Mouse (Mus musculus): Measurements from ENCODE around the gene Hexim1.

Hexim1 gene

DNA sequence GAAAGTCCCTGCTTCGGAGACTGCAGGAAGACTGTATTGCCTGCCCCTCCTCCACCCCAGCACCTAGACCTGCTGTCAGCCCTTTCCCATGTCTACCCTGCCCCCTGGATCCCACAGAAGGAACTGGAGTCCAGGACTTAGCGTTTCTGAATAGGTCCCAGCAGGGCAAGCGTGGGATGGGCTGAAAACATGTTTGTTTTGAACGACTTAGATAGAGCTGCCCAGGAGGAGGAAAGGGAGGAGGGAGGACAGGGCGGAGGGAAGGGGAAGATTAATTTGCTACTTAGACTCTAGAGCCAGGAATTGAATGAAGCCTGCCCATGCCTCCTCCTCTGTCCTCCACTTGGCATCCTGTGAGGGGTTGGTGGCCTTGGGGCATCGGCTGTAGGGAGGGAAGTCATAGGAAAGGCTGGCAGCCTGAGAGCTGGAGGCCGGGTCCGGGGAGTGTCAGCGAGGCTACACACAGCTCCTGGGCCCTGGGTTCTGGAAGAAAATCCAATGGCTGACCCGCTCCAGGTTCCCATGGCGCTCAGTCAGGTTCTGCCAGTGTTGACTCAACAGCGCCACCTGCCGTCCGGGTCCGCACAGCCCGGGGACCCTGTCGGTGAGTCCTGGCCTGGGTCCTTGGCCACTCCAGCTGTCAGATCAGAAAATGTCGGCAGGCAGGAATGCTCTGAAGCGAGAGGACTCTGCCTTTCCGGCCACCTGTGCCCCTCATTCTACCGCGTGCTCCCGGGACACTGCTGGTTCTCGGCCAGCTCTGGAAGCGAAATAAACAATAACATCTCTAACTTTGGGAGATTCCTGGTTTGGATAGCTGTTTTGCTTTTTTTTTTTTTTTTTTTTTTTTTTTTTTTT lies 42.8 kb downstream of the Hexim1 start:
- peak; percentile 92 for DNase-seq (ENCODE audit: low read depth, low spot score)

DNA sequence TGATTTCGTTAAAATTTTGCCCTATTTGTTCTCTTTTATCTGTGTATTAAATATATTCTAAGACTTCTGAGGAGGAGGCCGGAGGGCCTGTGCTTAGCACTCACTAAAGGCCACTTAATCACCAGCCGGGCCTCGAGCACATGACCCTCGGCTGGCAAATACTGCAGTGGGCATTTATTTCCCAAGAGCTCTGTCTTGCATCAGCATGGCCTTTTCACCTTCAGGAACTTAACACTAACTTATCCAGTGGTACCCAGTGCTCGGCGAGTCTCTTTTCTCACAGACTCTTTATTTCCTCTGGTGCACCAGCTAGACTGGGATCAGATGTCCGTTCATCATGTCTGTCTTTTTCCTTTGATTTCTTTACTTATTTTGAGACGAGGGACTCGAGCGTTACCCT lies 44.7 kb downstream of the Hexim1 start:
- no peak for DNase-seq (ENCODE audit: low read depth, low spot score)

DNA sequence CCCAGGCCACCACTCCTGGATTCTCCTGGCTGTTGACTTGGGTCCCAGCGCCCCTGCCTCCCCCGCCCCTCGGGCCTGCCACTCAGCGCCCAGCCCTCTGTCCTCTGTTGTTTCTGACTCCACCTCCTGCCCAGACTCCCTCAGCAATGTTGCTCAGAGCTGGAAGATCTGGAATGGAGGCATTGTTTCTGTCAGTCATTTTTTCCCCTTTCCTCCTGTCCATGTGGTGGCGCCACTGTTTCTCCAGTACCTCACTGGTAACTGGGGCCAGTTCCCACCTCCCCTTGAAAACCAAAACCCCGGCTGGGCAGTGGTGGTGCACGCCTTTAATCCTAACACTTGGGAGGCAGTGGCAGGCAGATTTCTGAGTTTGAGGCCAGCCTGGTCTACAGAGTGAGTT lies 45.4 kb downstream of the Hexim1 start:
- no peak for DNase-seq (ENCODE audit: low read depth, low spot score)

DNA sequence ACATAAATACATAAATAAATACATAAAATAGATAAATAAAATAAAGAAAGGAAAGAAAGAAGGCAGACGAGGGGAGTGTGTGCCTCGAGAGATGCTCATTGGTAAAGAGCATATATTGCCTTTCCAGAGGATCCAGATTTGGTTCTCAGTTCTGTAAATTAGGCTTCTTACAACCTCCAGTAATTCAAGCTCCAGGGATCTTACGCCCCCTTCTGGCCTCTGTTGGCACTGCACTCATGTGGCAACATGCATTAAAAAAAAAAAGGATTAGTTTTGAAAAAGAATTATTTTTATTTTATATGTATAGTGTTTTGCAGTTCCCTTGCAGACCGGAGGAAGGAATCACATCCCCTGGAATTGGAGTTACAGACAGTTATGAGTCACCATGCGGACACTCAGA lies 46.1 kb downstream of the Hexim1 start:
- no peak for DNase-seq (ENCODE audit: low read depth, low spot score)

DNA sequence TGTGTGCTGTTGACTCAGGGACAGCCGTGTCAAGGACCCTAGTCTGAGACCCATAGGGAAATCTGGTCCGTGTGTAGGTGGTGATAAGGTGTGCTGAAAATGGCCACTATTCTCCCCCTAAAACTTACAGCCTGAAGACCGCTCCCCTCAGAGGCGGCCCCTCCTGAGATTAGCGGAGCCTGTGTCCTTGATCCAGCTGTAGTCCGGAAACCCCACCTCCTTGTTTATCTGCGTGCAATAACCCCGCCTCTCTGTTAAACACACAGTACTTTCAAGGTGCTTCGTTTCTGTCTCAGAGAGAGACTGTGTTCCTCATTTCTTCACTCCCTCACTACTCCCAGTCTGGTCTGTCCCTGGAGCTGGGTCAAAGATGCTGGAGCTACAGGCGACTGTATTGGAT lies 48.4 kb downstream of the Hexim1 start:
- no peak for DNase-seq (ENCODE audit: low read depth, low spot score)

DNA sequence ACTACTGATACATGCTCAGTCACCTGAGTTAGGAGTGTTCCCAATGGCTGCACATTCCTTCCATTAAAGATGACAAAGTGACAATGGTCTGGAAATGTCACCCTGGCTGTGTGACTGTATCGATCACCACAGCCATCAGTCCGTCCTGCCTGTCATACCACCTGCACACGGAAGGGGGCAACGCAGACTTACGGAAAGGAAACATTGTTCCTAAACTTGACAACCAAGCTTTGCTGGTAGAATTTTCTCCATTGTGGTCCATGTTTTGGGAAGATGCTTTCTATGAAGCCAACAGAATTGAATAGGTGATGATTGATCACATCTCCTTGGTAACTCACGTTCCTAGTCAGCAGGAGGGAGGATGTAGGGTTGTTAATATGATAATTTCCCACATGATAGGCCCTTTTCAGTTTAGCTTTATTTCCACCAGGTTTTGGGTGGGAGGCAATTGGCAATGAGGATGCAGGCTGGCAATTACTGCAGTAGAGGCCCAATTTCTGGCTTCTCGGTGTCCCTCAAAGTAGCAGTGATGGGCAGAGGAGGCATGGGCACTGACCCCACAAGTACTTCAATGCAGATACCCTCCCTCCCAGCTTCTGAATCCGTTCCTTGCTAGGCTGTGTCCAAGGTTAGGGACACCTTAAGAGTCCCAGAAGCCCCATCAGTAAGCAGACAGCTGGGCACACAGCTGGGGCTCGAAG lies 52.8 kb downstream of the Hexim1 start:
- peak; percentile 41 for DNase-seq (ENCODE audit: low read depth, low spot score)
